Mouse (Mus musculus) forebrain, embryonic 14.5 days (tissue): ENCODE data around the gene Hoxb3. TPM values are rescaled to one million over a fixed set of nuclear protein-coding genes. Genes with fewer than 3 reads are reported as not detected.
A peak's percentile ranks its signal among the peaks of the same experiment; 100 is the strongest.

Source experiments
- ATAC-seq: fragments of 200-750 bp; cut with Nextera tagmentation; 2 replicates; pipeline ENCODE4 v1.8.0; 2017; ENCODE audit warnings: mild to moderate bottlenecking, moderate library complexity
- DNase-seq: peaks from one replicate; pipeline ENCODE4 v3.0.0-alpha.2; 2015; ENCODE audit warnings: low spot score
- H3K27ac ChIP-seq: fragments of 300-500 bp; sonication (generic); 2 replicates; pipeline ENCODE4 v1.5.1; 2014; ENCODE audit warnings: low read depth, mild to moderate bottlenecking, control low read depth, low read length, moderate library complexity
- H3K27me3 ChIP-seq: fragments of 300-500 bp; sonication (generic); replicated peaks from 2 replicates; pipeline ENCODE4 v1.6.1; 2014; ENCODE audit warnings: low read length, control low read depth, mixed read lengths; ENCODE audit not compliant: control insufficient read depth, insufficient read depth
- H3K36me3 ChIP-seq: fragments of 300-500 bp; sonication (generic); 2 replicates; pipeline ENCODE4 v1.6.1; 2014; ENCODE audit warnings: low read length, control low read depth; ENCODE audit not compliant: control insufficient read depth, insufficient read depth
- H3K4me1 ChIP-seq: fragments of 300-500 bp; sonication (generic); 2 replicates; pipeline ENCODE4 v1.6.1; 2014; ENCODE audit warnings: antibody characterized with exemption, low read length, control low read depth; ENCODE audit not compliant: control insufficient read depth, insufficient read depth
- H3K4me2 ChIP-seq: fragments of 300-500 bp; sonication (generic); 2 replicates; pipeline ENCODE4 v1.6.1; 2014; ENCODE audit warnings: mild to moderate bottlenecking, control low read depth, low read length
- H3K4me3 ChIP-seq: fragments of 300-500 bp; sonication (generic); 2 replicates; pipeline ENCODE4 v1.5.1; 2014; ENCODE audit warnings: low read depth, low read length, control low read depth
- H3K9ac ChIP-seq: fragments of 300-500 bp; sonication (generic); 2 replicates; pipeline ENCODE4 v1.6.1; 2014; ENCODE audit warnings: mild to moderate bottlenecking, low read length, control low read depth, moderate library complexity
- H3K9me3 ChIP-seq: fragments of 300-500 bp; sonication (generic); replicated peaks from 2 replicates; pipeline ENCODE4 v1.6.1; 2016; ENCODE audit warnings: low read length, control low read depth, mixed read lengths; ENCODE audit not compliant: control insufficient read depth
- WGBS: fragments of 180-500 bp; shearing (Covaris S2); extraction: QIAGEN DNeasy Blood & Tissue Kit; methylation state at CpG from one replicate; pipeline ENCODE4 v1.1.7; 2014; 5-methylcytosine and 5-hydroxymethylcytosine counted together
- polyA plus RNA-seq: library from polyadenylated mRNA; unstranded; fragments of >200 nt; fragmentation: Nextera tagmentation; extraction: Ambion mirVana; gene quantifications from 2 replicates; pipeline ENCODE4 v1.2.1, GENCODE M21; 2014

Hoxb3 gene
- polyA plus RNA-seq, 1 experiment from 2014 or later = not detected

- peaks cover 100% of the 10 kb centered on the region for H3K27me3 ChIP-seq
- H3K4me1 ChIP-seq = no peaks in the 10 kb centered on the region
- ATAC-seq (no peak), DNase-seq (no peak)
- no peaks in the 10 kb centered on the region for H3K36me3 ChIP-seq
- H3K9me3 ChIP-seq = no peaks in the 10 kb centered on the region
- H3K4me3 ChIP-seq = no peak overlapping the region
- no peak overlapping the region for H3K4me2 ChIP-seq
- H3K9ac ChIP-seq = no peak overlapping the region
- 1% methylated on average over 5 of the region's 5 CpGs for WGBS
- no peak overlapping the region for H3K27ac ChIP-seq
These were observed 7.8 kb upstream of the Hoxb3 start for GRCm38 (mm10) chr11:96315344-96315681.

GRCm38 (mm10) chr11:96316696-96317607, 6.2 kb upstream of the Hoxb3 start:
- no peak overlapping the region for H3K4me2 ChIP-seq
- H3K9ac ChIP-seq = no peak overlapping the region
- H3K4me1 ChIP-seq = no peaks in the 10 kb centered on the region
- WGBS = 5% methylated on average over 18 of the region's 18 CpGs
- no peaks in the 10 kb centered on the region for H3K9me3 ChIP-seq
- no peak overlapping the region for H3K27ac ChIP-seq
- H3K4me3 ChIP-seq = no peak overlapping the region
- no peak for DNase-seq
- ATAC-seq = no peak
- no peaks in the 10 kb centered on the region for H3K36me3 ChIP-seq
- peaks cover 100% of the 10 kb centered on the region for H3K27me3 ChIP-seq

- Histone ChIP-seq H3K9ac (no peak within 1 kb of the TSS), H3K4me2 (peak within 1 kb of the TSS; percentile 31), H3K27ac (no peak within 1 kb of the TSS), H3K36me3 (no peaks in the 10 kb centered on the region), H3K27me3 (peaks cover 100% of the 10 kb centered on the region), H3K4me3 (peak within 1 kb of the TSS; percentile 6; the same call in 1 of the 2 replicates), H3K4me1 (no peaks in the 10 kb centered on the region), H3K9me3 (no peaks in the 10 kb centered on the region)
- under 1% methylated on average over 28 of the region's 28 CpGs for WGBS
- DNase-seq = no peak
- ATAC-seq = no peak
These were observed 5.3 kb upstream of the Hoxb3 start, which contains the start of gene Hoxb4 for GRCm38 (mm10) chr11:96317608-96318367. Gene Hoxb4, plus strand, starts transcription at chr11:96318267.

GRCm38 (mm10) chr11:96318368-96319070, 4.6 kb upstream of the Hoxb3 start:
- H3K9me3 ChIP-seq = no peaks in the 10 kb centered on the region
- DNase-seq (no peak), ATAC-seq (no peak)
- H3K4me2 ChIP-seq = peak overlapping the region; percentile 31
- H3K9ac ChIP-seq = no peak overlapping the region
- H3K4me3 ChIP-seq = peak overlapping the region; percentile 6; the same call in 1 of the 2 replicates
- no peaks in the 10 kb centered on the region for H3K4me1 ChIP-seq
- H3K36me3 ChIP-seq = no peaks in the 10 kb centered on the region
- H3K27ac ChIP-seq = no peak overlapping the region
- 2% methylated on average over 43 of the region's 45 CpGs for WGBS
- peaks cover 100% of the 10 kb centered on the region for H3K27me3 ChIP-seq

- Histone ChIP-seq H3K4me1 (no peaks in the 10 kb centered on the region), H3K9ac (no peak overlapping the region), H3K9me3 (no peaks in the 10 kb centered on the region), H3K4me3 (peak overlapping the region; percentile 6; the same call in 1 of the 2 replicates), H3K27ac (no peak overlapping the region), H3K36me3 (no peaks in the 10 kb centered on the region), H3K27me3 (peaks cover 100% of the 10 kb centered on the region), H3K4me2 (peak overlapping the region; percentile 31)
- 0% methylated on average over 29 of the region's 34 CpGs for WGBS
- DNase-seq = no peak
- no peak for ATAC-seq
These were observed 3.8 kb upstream of the Hoxb3 start for GRCm38 (mm10) chr11:96319071-96319902.

- H3K4me2 ChIP-seq = no peak overlapping the region
These were observed 3.2 kb upstream of the Hoxb3 start for GRCm38 (mm10) chr11:96319910-96320309.

GRCm38 (mm10) chr11:96320688-96321087, 2.4 kb upstream of the Hoxb3 start:
- DNase-seq (no peak), ATAC-seq (no peak)
- H3K27ac ChIP-seq = no peak overlapping the region
- no peak overlapping the region for H3K4me2 ChIP-seq
- no peaks in the 10 kb centered on the region for H3K9me3 ChIP-seq
- H3K4me1 ChIP-seq = no peaks in the 10 kb centered on the region
- H3K36me3 ChIP-seq = no peaks in the 10 kb centered on the region
- 4% methylated on average over 17 of the region's 17 CpGs for WGBS
- H3K4me3 ChIP-seq = no peak overlapping the region
- H3K27me3 ChIP-seq = peaks cover 100% of the 10 kb centered on the region
- no peak overlapping the region for H3K9ac ChIP-seq

More at GRCm38 (mm10) chr11:96319910-96320309, 3.2 kb upstream of the Hoxb3 start:
- no peak overlapping the region for H3K27ac ChIP-seq
- no peak overlapping the region for H3K4me3 ChIP-seq
- peaks cover 100% of the 10 kb centered on the region for H3K27me3 ChIP-seq
- no peaks in the 10 kb centered on the region for H3K36me3 ChIP-seq
- H3K4me1 ChIP-seq = no peaks in the 10 kb centered on the region
- H3K9me3 ChIP-seq = no peaks in the 10 kb centered on the region
- no peak overlapping the region for H3K9ac ChIP-seq
- WGBS = under 1% methylated on average over 29 of the region's 29 CpGs
- ATAC-seq (no peak), DNase-seq (no peak)

GRCm38 (mm10) chr11:96321846-96322245, 1.3 kb upstream of the Hoxb3 start:
- Histone ChIP-seq H3K4me1 (no peaks in the 10 kb centered on the region), H3K4me3 (no peak overlapping the region), H3K27ac (no peak overlapping the region), H3K36me3 (no peaks in the 10 kb centered on the region), H3K27me3 (peaks cover 100% of the 10 kb centered on the region), H3K9me3 (no peaks in the 10 kb centered on the region), H3K4me2 (no peak overlapping the region), H3K9ac (no peak overlapping the region)
- DNase-seq (no peak), ATAC-seq (no peak)
- WGBS = 6% methylated on average over 5 of the region's 5 CpGs
